Mouse (Mus musculus): ENCODE results near the gene Osm. TPM values are rescaled to one million over a fixed set of nuclear protein-coding genes. Genes with fewer than 3 reads are reported as not detected.

Osm gene
- total and polyA plus RNA-seq, 2 experiments from 2014 or later: 0.10 to 0.84 TPM

- WGBS: 56% methylated on average over 9 of the region's 9 CpGs
- Histone ChIP-seq H3K4me2 (ENCODE audit: low read depth, low read length) (no peak overlapping the region), H3K4me1 (ENCODE audit: control insufficient read depth, insufficient read depth) (peaks cover 27% of the 10 kb centered on the region; the same call in 1 of the 2 replicates), H3K27me3 (ENCODE audit: control insufficient read depth, insufficient read depth, low read length) (no peaks in the 10 kb centered on the region), H3K27ac (ENCODE audit: low read depth) (peak overlapping the region; percentile 88), H3K9ac (replicated peaks; ENCODE audit: low read depth, low read length) (no peak overlapping the region; the same call in 1 of the 2 replicates), H3K9me3 (replicated peaks; ENCODE audit: control insufficient read depth, low read length) (no peaks in the 10 kb centered on the region), H3K36me3 (replicated peaks; ENCODE audit: control insufficient read depth, insufficient read depth, low read length) (peaks cover 29% of the 10 kb centered on the region), H3K4me3 (ENCODE audit: low read depth, low read length) (no peak overlapping the region)
- ATAC-seq (ENCODE audit: insufficient read depth, low read depth) (peak; percentile 62), DNase-seq (ENCODE audit: low spot score) (peak; percentile 71)
- TF ChIP-seq EP300 (IDR thresholded peaks at IDR 0.05; ENCODE audit: low read depth) (peak; percentile 59; the same call in 1 of the 2 replicates), CTCF (IDR thresholded peaks at IDR 0.05; ENCODE audit: low read depth) (no peak)
These were observed 19.8 kb upstream of the Osm start for GRCm38 (mm10) chr11:4216248-4217000.

- Histone ChIP-seq H3K4me1 (ENCODE audit: control insufficient read depth, insufficient read depth) (peaks cover 27% of the 10 kb centered on the region; the same call in 1 of the 2 replicates), H3K27me3 (ENCODE audit: control insufficient read depth, insufficient read depth, low read length) (no peaks in the 10 kb centered on the region), H3K9ac (replicated peaks; ENCODE audit: low read depth, low read length) (peak within 1 kb of the TSS; percentile 60), H3K27ac (ENCODE audit: low read depth) (peak within 1 kb of the TSS; percentile 88), H3K9me3 (replicated peaks; ENCODE audit: control insufficient read depth, low read length) (no peaks in the 10 kb centered on the region), H3K36me3 (replicated peaks; ENCODE audit: control insufficient read depth, insufficient read depth, low read length) (peaks cover 24% of the 10 kb centered on the region), H3K4me3 (ENCODE audit: low read depth, low read length) (peak within 1 kb of the TSS; percentile 57), H3K4me2 (ENCODE audit: low read depth, low read length) (peak within 1 kb of the TSS; percentile 64)
- 3% methylated on average over 56 of the region's 56 CpGs for WGBS
- ATAC-seq (ENCODE audit: insufficient read depth, low read depth) (peak; percentile 79), DNase-seq (ENCODE audit: low spot score) (peak; percentile 92)
- TF ChIP-seq EP300 (IDR thresholded peaks at IDR 0.05; ENCODE audit: low read depth) (no peak), CTCF (IDR thresholded peaks at IDR 0.05; ENCODE audit: low read depth) (0 out of 2 replicates have a peak, but pooled peaks have one; percentile 0)
These were observed 18.1 kb upstream of the Osm start, which contains the start of gene Castor1 for GRCm38 (mm10) chr11:4217914-4218629. Castor1 (plus strand) TSS chr11:4218225.

GRCm38 (mm10) chr11:4218637-4219036 lies 17.6 kb upstream of the Osm start:
- DNase-seq (ENCODE audit: low spot score): no peak
- peak overlapping the region; percentile 64 for H3K4me2 ChIP-seq (ENCODE audit: low read depth, low read length)
- no peaks in the 10 kb centered on the region for H3K27me3 ChIP-seq (ENCODE audit: control insufficient read depth, insufficient read depth, low read length)
- H3K9me3 ChIP-seq (replicated peaks; ENCODE audit: control insufficient read depth, low read length): no peaks in the 10 kb centered on the region
- TF ChIP-seq EP300 (IDR thresholded peaks at IDR 0.05; ENCODE audit: low read depth) (no peak), CTCF (IDR thresholded peaks at IDR 0.05; ENCODE audit: low read depth) (no peak)
- peak overlapping the region; percentile 57 for H3K4me3 ChIP-seq (ENCODE audit: low read depth, low read length)
- peaks cover 18% of the 10 kb centered on the region for H3K36me3 ChIP-seq (replicated peaks; ENCODE audit: control insufficient read depth, insufficient read depth, low read length)
- H3K27ac ChIP-seq (ENCODE audit: low read depth): peak overlapping the region; percentile 88
- no peak for ATAC-seq (ENCODE audit: insufficient read depth, low read depth)
- WGBS: 18% methylated on average over 6 of the region's 6 CpGs
- H3K4me1 ChIP-seq (ENCODE audit: control insufficient read depth, insufficient read depth): peaks cover 27% of the 10 kb centered on the region; the same call in 1 of the 2 replicates
- peak overlapping the region; percentile 60 for H3K9ac ChIP-seq (replicated peaks; ENCODE audit: low read depth, low read length)

- TF ChIP-seq EP300 (IDR thresholded peaks at IDR 0.05; ENCODE audit: low read depth) (no peak), CTCF (IDR thresholded peaks at IDR 0.05; ENCODE audit: low read depth) (peak; percentile 91)
- H3K4me3 ChIP-seq (ENCODE audit: low read depth, low read length): no peak overlapping the region
- H3K9ac ChIP-seq (replicated peaks; ENCODE audit: low read depth, low read length): no peak overlapping the region
- DNase-seq (ENCODE audit: low spot score) (peak; percentile 78), ATAC-seq (ENCODE audit: insufficient read depth, low read depth) (0 out of 2 replicates have a peak, but pooled peaks have one; percentile 3)
- H3K27me3 ChIP-seq (ENCODE audit: control insufficient read depth, insufficient read depth, low read length): no peaks in the 10 kb centered on the region
- H3K4me2 ChIP-seq (ENCODE audit: low read depth, low read length): peak overlapping the region; percentile 64
- no peaks in the 10 kb centered on the region for H3K9me3 ChIP-seq (replicated peaks; ENCODE audit: control insufficient read depth, low read length)
- peaks cover 27% of the 10 kb centered on the region; the same call in 1 of the 2 replicates for H3K4me1 ChIP-seq (ENCODE audit: control insufficient read depth, insufficient read depth)
- peak overlapping the region; percentile 88; the same call in 1 of the 2 replicates for H3K27ac ChIP-seq (ENCODE audit: low read depth)
- 3% methylated on average over 2 of the region's 2 CpGs for WGBS
- H3K36me3 ChIP-seq (replicated peaks; ENCODE audit: control insufficient read depth, insufficient read depth, low read length): peaks cover 13% of the 10 kb centered on the region
These were observed 16.9 kb upstream of the Osm start for GRCm38 (mm10) chr11:4219317-4219751.

- 64% methylated on average over 9 of the region's 9 CpGs for WGBS
- ATAC-seq (ENCODE audit: insufficient read depth, low read depth): no peak
These were observed 16.3 kb upstream of the Osm start for GRCm38 (mm10) chr11:4219908-4220307.

More at GRCm38 (mm10) chr11:4219908-4220307, 16.3 kb upstream of the Osm start:
- TF ChIP-seq EP300 (IDR thresholded peaks at IDR 0.05; ENCODE audit: low read depth) (no peak), CTCF (IDR thresholded peaks at IDR 0.05; ENCODE audit: low read depth) (no peak)
- Histone ChIP-seq H3K9ac (replicated peaks; ENCODE audit: low read depth, low read length) (no peak overlapping the region), H3K27ac (ENCODE audit: low read depth) (no peak overlapping the region), H3K9me3 (replicated peaks; ENCODE audit: control insufficient read depth, low read length) (no peaks in the 10 kb centered on the region), H3K4me3 (ENCODE audit: low read depth, low read length) (no peak overlapping the region), H3K36me3 (replicated peaks; ENCODE audit: control insufficient read depth, insufficient read depth, low read length) (peaks cover 7% of the 10 kb centered on the region), H3K4me2 (ENCODE audit: low read depth, low read length) (no peak overlapping the region), H3K27me3 (ENCODE audit: control insufficient read depth, insufficient read depth, low read length) (no peaks in the 10 kb centered on the region), H3K4me1 (ENCODE audit: control insufficient read depth, insufficient read depth) (peaks cover 27% of the 10 kb centered on the region; the same call in 1 of the 2 replicates)
- no peak for DNase-seq (ENCODE audit: low spot score)

All from heart, postnatal 0 days (tissue).